Mouse (Mus musculus): Measurements from ENCODE around the gene Wiz. TPM values are rescaled to one million over a fixed set of nuclear protein-coding genes. Genes with fewer than 3 reads are reported as not detected.
A peak's percentile ranks its signal among the peaks of the same experiment; 100 is the strongest.

Wiz gene
- polyA plus RNA-seq, 1 experiment, result 25.2 TPM

DNA sequence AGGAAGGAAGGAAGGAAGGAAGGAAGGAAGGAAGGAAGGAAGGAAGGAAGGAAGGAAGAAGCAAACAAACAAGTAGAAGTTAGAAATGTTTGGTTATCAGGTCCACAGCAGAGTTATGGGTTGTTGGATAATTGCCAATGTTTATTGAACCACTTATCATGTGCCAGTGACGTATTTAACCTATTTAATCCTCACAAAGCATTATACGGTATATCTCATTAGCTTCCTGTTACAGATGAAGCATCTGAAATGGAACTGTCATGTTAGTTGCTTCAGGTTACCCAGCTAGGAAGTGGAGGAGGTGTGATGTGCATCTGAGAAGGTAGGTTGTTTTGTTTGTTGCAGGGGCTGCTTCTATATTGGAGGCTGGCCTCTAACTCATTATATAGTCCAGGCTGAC lies 30.8 kb upstream of the Wiz start:
- Histone ChIP-seq H3K4me3 (ENCODE audit: control insufficient read depth, low read depth, low read length) (no peak overlapping the region), H3K27me3 (ENCODE audit: control insufficient read depth, insufficient read depth, low read length) (no peaks in the 10 kb centered on the region), H3K27ac (ENCODE audit: control insufficient read depth, insufficient read depth, low read depth, low read length) (no peak overlapping the region), H3K36me3 (ENCODE audit: control insufficient read depth, insufficient read depth, low read length) (no peaks in the 10 kb centered on the region), H3K4me1 (ENCODE audit: control insufficient read depth, insufficient read depth, low read length) (peaks cover 3% of the 10 kb centered on the region; the same call in 1 of the 2 replicates)
- TF ChIP-seq CTCF (IDR thresholded peaks at IDR 0.05; ENCODE audit: control insufficient read depth, insufficient read depth, insufficient replicate concordance, low read depth, low read length) (no peak), POLR2A (IDR thresholded peaks at IDR 0.05; ENCODE audit: control insufficient read depth, low read depth, low read length) (no peak)

DNA sequence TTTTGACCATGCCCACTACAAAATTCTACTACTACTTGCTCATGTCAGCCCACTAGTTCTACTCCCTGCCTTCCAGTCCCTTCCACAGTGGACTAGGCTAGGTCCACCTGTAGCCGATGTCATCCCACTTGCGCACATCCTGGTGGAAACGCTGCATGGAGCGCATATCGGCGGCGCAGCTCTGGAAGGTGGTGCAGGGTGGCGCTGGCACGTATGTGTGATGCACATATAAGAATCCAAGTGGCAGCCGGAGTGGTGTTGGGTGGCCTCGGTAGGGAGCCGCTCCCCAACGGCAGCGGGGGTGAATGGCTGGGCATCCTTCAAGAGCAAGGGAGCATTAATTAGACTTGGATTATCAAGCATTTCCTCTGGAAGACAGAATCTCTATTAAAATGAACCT lies 27.5 kb upstream of the Wiz start:
- Histone ChIP-seq H3K4me3 (ENCODE audit: control insufficient read depth, low read depth, low read length) (no peak overlapping the region), H3K36me3 (ENCODE audit: control insufficient read depth, insufficient read depth, low read length) (no peaks in the 10 kb centered on the region), H3K27me3 (ENCODE audit: control insufficient read depth, insufficient read depth, low read length) (no peaks in the 10 kb centered on the region), H3K27ac (ENCODE audit: control insufficient read depth, insufficient read depth, low read depth, low read length) (no peak overlapping the region), H3K4me1 (ENCODE audit: control insufficient read depth, insufficient read depth, low read length) (peaks cover 3% of the 10 kb centered on the region; the same call in 1 of the 2 replicates)
- no peak for TF ChIP-seq CTCF (IDR thresholded peaks at IDR 0.05; ENCODE audit: control insufficient read depth, insufficient read depth, insufficient replicate concordance, low read depth, low read length)
- TF ChIP-seq POLR2A (IDR thresholded peaks at IDR 0.05; ENCODE audit: control insufficient read depth, low read depth, low read length), result no peak

DNA sequence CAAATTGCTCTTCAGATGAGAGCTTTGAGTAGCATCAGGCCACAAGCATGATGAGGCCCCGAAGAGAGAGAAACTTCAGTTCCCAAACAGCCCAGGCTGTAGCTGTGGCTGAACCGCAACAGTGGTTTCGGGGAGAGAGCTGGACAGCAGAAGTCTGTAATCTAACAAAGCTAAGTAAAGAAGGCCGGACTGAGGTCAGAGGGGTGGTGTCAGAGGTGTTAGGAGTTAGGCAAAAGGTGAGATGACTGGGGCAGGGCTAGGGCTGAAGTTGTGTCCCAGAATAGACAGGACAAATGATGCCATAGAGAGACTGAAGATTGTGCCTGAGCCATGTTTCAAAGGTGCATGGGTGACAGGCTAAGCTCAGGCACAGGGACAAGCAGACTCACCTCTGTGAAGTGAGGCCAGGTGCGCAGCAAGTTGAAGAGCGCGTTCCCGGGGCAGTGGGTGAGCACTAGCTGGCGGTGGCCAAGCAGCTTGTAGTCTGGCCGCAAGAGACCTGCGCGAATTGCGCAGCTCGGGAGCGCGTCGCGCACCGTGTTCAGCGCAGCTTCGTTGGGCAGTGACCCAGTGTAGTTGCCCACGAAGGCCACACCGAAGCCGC lies 26.3 kb upstream of the Wiz start:
- Histone ChIP-seq H3K36me3 (ENCODE audit: control insufficient read depth, insufficient read depth, low read length) (no peaks in the 10 kb centered on the region), H3K27ac (ENCODE audit: control insufficient read depth, insufficient read depth, low read depth, low read length) (no peak overlapping the region), H3K4me3 (ENCODE audit: control insufficient read depth, low read depth, low read length) (peak overlapping the region; percentile 25; the same call in 1 of the 2 replicates), H3K4me1 (ENCODE audit: control insufficient read depth, insufficient read depth, low read length) (peaks cover 3% of the 10 kb centered on the region; the same call in 1 of the 2 replicates), H3K27me3 (ENCODE audit: control insufficient read depth, insufficient read depth, low read length) (no peaks in the 10 kb centered on the region)
- TF ChIP-seq POLR2A (IDR thresholded peaks at IDR 0.05; ENCODE audit: control insufficient read depth, low read depth, low read length), result no peak
- no peak for TF ChIP-seq CTCF (IDR thresholded peaks at IDR 0.05; ENCODE audit: control insufficient read depth, insufficient read depth, insufficient replicate concordance, low read depth, low read length)

DNA sequence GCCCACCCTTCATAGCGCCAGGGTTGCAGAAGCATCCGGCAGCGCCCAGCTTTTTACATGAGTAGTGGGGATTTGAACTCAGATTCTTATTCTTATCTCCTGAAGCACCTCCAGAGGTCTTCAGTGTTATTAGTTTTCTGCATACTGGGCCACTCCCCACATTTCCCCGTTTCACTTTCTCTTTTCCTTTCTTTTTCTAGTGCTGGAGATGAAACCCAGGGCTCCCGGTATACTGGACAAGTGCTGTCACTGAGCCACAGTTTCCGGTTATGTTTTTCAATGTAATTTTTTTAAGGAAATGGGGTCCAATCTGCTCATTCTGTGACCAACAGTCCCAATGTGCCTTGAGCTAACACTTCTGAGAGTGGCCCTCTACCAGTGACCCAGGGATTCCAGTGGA lies 22.7 kb upstream of the Wiz start:
- Histone ChIP-seq H3K27ac (ENCODE audit: control insufficient read depth, insufficient read depth, low read depth, low read length) (no peak overlapping the region), H3K4me3 (ENCODE audit: control insufficient read depth, low read depth, low read length) (no peak overlapping the region), H3K4me1 (ENCODE audit: control insufficient read depth, insufficient read depth, low read length) (peaks cover 2% of the 10 kb centered on the region; the same call in 1 of the 2 replicates), H3K27me3 (ENCODE audit: control insufficient read depth, insufficient read depth, low read length) (no peaks in the 10 kb centered on the region), H3K36me3 (ENCODE audit: control insufficient read depth, insufficient read depth, low read length) (no peaks in the 10 kb centered on the region)
- TF ChIP-seq POLR2A (IDR thresholded peaks at IDR 0.05; ENCODE audit: control insufficient read depth, low read depth, low read length) (no peak), CTCF (IDR thresholded peaks at IDR 0.05; ENCODE audit: control insufficient read depth, insufficient read depth, insufficient replicate concordance, low read depth, low read length) (no peak)

- H3K27me3 ChIP-seq (ENCODE audit: control insufficient read depth, insufficient read depth, low read length), result no peaks in the 10 kb centered on the region
- no peaks in the 10 kb centered on the region for H3K36me3 ChIP-seq (ENCODE audit: control insufficient read depth, insufficient read depth, low read length)
- H3K4me1 ChIP-seq (ENCODE audit: control insufficient read depth, insufficient read depth, low read length), result peaks cover 4% of the 10 kb centered on the region; the same call in 1 of the 2 replicates
- no peak for TF ChIP-seq CTCF (IDR thresholded peaks at IDR 0.05; ENCODE audit: control insufficient read depth, insufficient read depth, insufficient replicate concordance, low read depth, low read length)
- TF ChIP-seq POLR2A (IDR thresholded peaks at IDR 0.05; ENCODE audit: control insufficient read depth, low read depth, low read length), result no peak
- H3K4me3 ChIP-seq (ENCODE audit: control insufficient read depth, low read depth, low read length), result peak within 1 kb of the TSS; percentile 1; the same call in 1 of the 2 replicates
- no peak within 1 kb of the TSS for H3K27ac ChIP-seq (ENCODE audit: control insufficient read depth, insufficient read depth, low read depth, low read length)
Observed at GRCm38 (mm10) chr17:32403417-32403816, 14.2 kb upstream of the Wiz start, which contains the start of gene Rasal3. Gene Rasal3 (minus strand): TSS chr17:32403583.

- H3K27ac ChIP-seq (ENCODE audit: control insufficient read depth, insufficient read depth, low read depth, low read length), result no peak overlapping the region
- H3K36me3 ChIP-seq (ENCODE audit: control insufficient read depth, insufficient read depth, low read length), result no peaks in the 10 kb centered on the region
- no peak for TF ChIP-seq CTCF (IDR thresholded peaks at IDR 0.05; ENCODE audit: control insufficient read depth, insufficient read depth, insufficient replicate concordance, low read depth, low read length)
- no peak for TF ChIP-seq POLR2A (IDR thresholded peaks at IDR 0.05; ENCODE audit: control insufficient read depth, low read depth, low read length)
- H3K4me3 ChIP-seq (ENCODE audit: control insufficient read depth, low read depth, low read length), result peak overlapping the region; percentile 1; the same call in 1 of the 2 replicates
- H3K4me1 ChIP-seq (ENCODE audit: control insufficient read depth, insufficient read depth, low read length), result peaks cover 4% of the 10 kb centered on the region; the same call in 1 of the 2 replicates
- H3K27me3 ChIP-seq (ENCODE audit: control insufficient read depth, insufficient read depth, low read length), result no peaks in the 10 kb centered on the region
Observed at GRCm38 (mm10) chr17:32402779-32403157, 13.5 kb upstream of the Wiz start.

GRCm38 (mm10) chr17:32402011-32402778 lies 13.0 kb upstream of the Wiz start:
- no peak overlapping the region for H3K4me3 ChIP-seq (ENCODE audit: control insufficient read depth, low read depth, low read length)
- TF ChIP-seq POLR2A (IDR thresholded peaks at IDR 0.05; ENCODE audit: control insufficient read depth, low read depth, low read length), result no peak
- no peak overlapping the region for H3K27ac ChIP-seq (ENCODE audit: control insufficient read depth, insufficient read depth, low read depth, low read length)
- H3K36me3 ChIP-seq (ENCODE audit: control insufficient read depth, insufficient read depth, low read length), result no peaks in the 10 kb centered on the region
- peaks cover 4% of the 10 kb centered on the region; the same call in 1 of the 2 replicates for H3K4me1 ChIP-seq (ENCODE audit: control insufficient read depth, insufficient read depth, low read length)
- H3K27me3 ChIP-seq (ENCODE audit: control insufficient read depth, insufficient read depth, low read length), result no peaks in the 10 kb centered on the region
